Mouse (Mus musculus) CH12.LX (cell line): ENCODE results near the gene Asl.

Source experiments
- BHLHE40 ChIP-seq: IDR thresholded peaks from 2 replicates; pipeline ENCODE4 v1.6.1; 2011; ENCODE audit warnings: mild to moderate bottlenecking, low read depth, low read length, improper control_type of control experiment
- CTCF ChIP-seq, 2 experiments: IDR thresholded peaks in 1 of 2; conservative IDR thresholded peaks in 1 of 2; 2 replicates each; pipeline ENCODE4 v1.5.1; 2011 to 2012; ENCODE audit warnings: low read depth in 2 of 2, low read length in 2 of 2, improper control_type of control experiment in 1 of 2, inconsistent platforms in 1 of 2, mild to moderate bottlenecking in 1 of 2, moderate library complexity in 1 of 2
- E2F4 ChIP-seq: IDR thresholded peaks from 2 replicates; pipeline ENCODE4 v1.6.1; 2011; ENCODE audit warnings: low read depth, low read length, improper control_type of control experiment; ENCODE audit not compliant: insufficient replicate concordance
- EP300 ChIP-seq: IDR thresholded peaks from 2 replicates; pipeline ENCODE4 v1.6.1; 2011; ENCODE audit warnings: low read length, improper control_type of control experiment
- GABPA ChIP-seq: IDR thresholded peaks from 2 replicates; pipeline ENCODE4 v1.6.1; 2012; ENCODE audit warnings: low read depth, low read length, improper control_type of control experiment, inconsistent platforms; ENCODE audit not compliant: insufficient replicate concordance
- IRF4 ChIP-seq: IDR thresholded peaks from 2 replicates; pipeline ENCODE4 v1.6.1; 2014; ENCODE audit warnings: low read depth, mild to moderate bottlenecking, inconsistent platforms, low read length, improper control_type of control experiment
- JUN ChIP-seq: IDR thresholded peaks from 2 replicates; pipeline ENCODE4 v1.6.1; 2011; ENCODE audit warnings: low read depth, mild to moderate bottlenecking, low read length, improper control_type of control experiment, moderate library complexity; ENCODE audit not compliant: insufficient read depth
- NRF1 ChIP-seq: IDR thresholded peaks from 2 replicates; pipeline ENCODE4 v1.6.1; 2014; ENCODE audit warnings: low read depth, mild to moderate bottlenecking, inconsistent platforms, low read length, improper control_type of control experiment, moderate library complexity
- USF1 ChIP-seq: IDR thresholded peaks from 2 replicates; pipeline ENCODE4 v1.6.1; 2014; ENCODE audit warnings: low read depth, mild to moderate bottlenecking, inconsistent platforms, low read length, improper control_type of control experiment
- ZKSCAN1 ChIP-seq: IDR thresholded peaks from 2 replicates; pipeline ENCODE4 v1.6.1; 2012; ENCODE audit warnings: low read depth, inconsistent platforms, low read length, improper control_type of control experiment, borderline replicate concordance

GRCm38 (mm10) chr5:129963224-129963623 lies 65.8 kb downstream of the Asl start:
- TF ChIP-seq EP300 (no peak), E2F4 (no peak), NRF1 (no peak), ZKSCAN1 (no peak), GABPA (no peak), USF1 (no peak), JUN (no peak), CTCF (conservative IDR thresholded peaks at IDR 0.05 in 1 of 2, IDR thresholded peaks at IDR 0.05 in 1 of 2; ENCODE audit: low read depth in 2 of 2, low read length in 2 of 2) (no peak), BHLHE40 (no peak), IRF4 (no peak)
